Mouse (Mus musculus) midbrain, embryonic 12.5 days (tissue): ENCODE results near the gene Bicd2. TPM values are rescaled to one million over a fixed set of nuclear protein-coding genes. Genes with fewer than 3 reads are reported as not detected.

Experiments used
- ATAC-seq: fragments of 200-750 bp; cut with Nextera tagmentation; 2 replicates; pipeline ENCODE4 v1.8.0; 2017; ENCODE audit warnings: low read depth, moderate TSS enrichment, moderate library complexity; ENCODE audit not compliant: low FRiP score
- H3K27ac ChIP-seq: fragments of 300-500 bp; sonication (generic); replicated peaks from 2 replicates; pipeline ENCODE4 v1.5.1; 2016; ENCODE audit warnings: mild to moderate bottlenecking
- H3K27me3 ChIP-seq: fragments of 300-500 bp; sonication (generic); 2 replicates; pipeline ENCODE4 v1.6.1; 2016; ENCODE audit warnings: mild to moderate bottlenecking
- H3K36me3 ChIP-seq: fragments of 300-500 bp; sonication (generic); 2 replicates; pipeline ENCODE4 v1.6.1; 2016
- H3K4me1 ChIP-seq: fragments of 300-500 bp; sonication (generic); 2 replicates; pipeline ENCODE4 v1.6.1; 2016
- H3K4me2 ChIP-seq: fragments of 300-500 bp; sonication (generic); replicated peaks from 2 replicates; pipeline ENCODE4 v1.6.1; 2016; ENCODE audit warnings: mild to moderate bottlenecking, moderate library complexity
- H3K4me3 ChIP-seq: fragments of 300-500 bp; sonication (generic); 2 replicates; pipeline ENCODE4 v1.5.1; 2016; ENCODE audit warnings: mild to moderate bottlenecking
- H3K9ac ChIP-seq: fragments of 300-500 bp; sonication (generic); replicated peaks from 2 replicates; pipeline ENCODE4 v1.6.1; 2016; ENCODE audit warnings: mild to moderate bottlenecking, moderate library complexity
- H3K9me3 ChIP-seq: fragments of 300-500 bp; sonication (generic); 2 replicates; pipeline ENCODE4 v1.6.1; 2016; ENCODE audit warnings: mild to moderate bottlenecking
- WGBS: fragments of 180-500 bp; shearing (Covaris S2); methylation state at CpG from one replicate; pipeline ENCODE4 v1.1.7; 2016; 5-methylcytosine and 5-hydroxymethylcytosine counted together
- polyA plus RNA-seq: library from polyadenylated mRNA; unstranded; fragments of >200 nt; fragmentation: Nextera tagmentation; extraction: Ambion mirVana; gene quantifications from 2 replicates; pipeline ENCODE4 v1.2.1, GENCODE M21; 2016

Gene Bicd2
- polyA plus RNA-seq, 1 experiment from 2014 or later: 36.7 TPM

DNA sequence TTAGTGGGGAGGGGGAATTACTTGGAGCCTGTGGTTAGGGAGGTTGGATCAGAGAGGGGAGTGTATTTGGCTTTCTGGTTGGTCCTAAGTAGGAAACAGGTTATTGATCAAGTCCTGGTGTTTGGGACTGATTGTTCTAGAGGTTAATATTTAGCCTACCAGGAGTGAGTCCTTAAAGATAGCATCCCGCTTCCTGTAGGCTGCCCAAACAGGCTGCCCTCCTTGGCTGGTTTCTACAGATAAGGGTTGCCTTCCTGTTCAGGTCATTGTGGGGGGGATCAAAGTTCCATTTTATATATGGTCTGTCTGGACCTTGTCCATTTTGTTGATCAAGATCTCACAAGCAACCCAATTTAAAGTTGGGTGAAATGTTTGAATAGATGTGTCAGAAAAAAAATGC, 52.2 kb downstream of the Bicd2 start:
- no peaks in the 10 kb centered on the region for H3K27me3 ChIP-seq
- no peak overlapping the region for H3K27ac ChIP-seq
- no peak overlapping the region for H3K4me2 ChIP-seq
- no peaks in the 10 kb centered on the region for H3K4me1 ChIP-seq
- no peak for ATAC-seq
- WGBS: 92% methylated on average over 1 of the region's 1 CpGs
- H3K36me3 ChIP-seq: peaks cover 17% of the 10 kb centered on the region
- no peak overlapping the region for H3K4me3 ChIP-seq
- H3K9me3 ChIP-seq: no peaks in the 10 kb centered on the region
- no peak overlapping the region for H3K9ac ChIP-seq

GRCm38 (mm10) chr13:49394886-49395447, 53.6 kb downstream of the Bicd2 start:
- no peaks in the 10 kb centered on the region for H3K27me3 ChIP-seq
- no peak overlapping the region for H3K4me3 ChIP-seq
- ATAC-seq: no peak
- no peak overlapping the region for H3K9ac ChIP-seq
- no peaks in the 10 kb centered on the region for H3K4me1 ChIP-seq
- no peak overlapping the region for H3K27ac ChIP-seq
- H3K9me3 ChIP-seq: no peaks in the 10 kb centered on the region
- WGBS: 97% methylated on average over 3 of the region's 3 CpGs
- H3K4me2 ChIP-seq: no peak overlapping the region
- peaks cover 14% of the 10 kb centered on the region for H3K36me3 ChIP-seq

- Histone ChIP-seq H3K27ac (no peak overlapping the region), H3K27me3 (no peaks in the 10 kb centered on the region), H3K4me3 (no peak overlapping the region), H3K36me3 (no peaks in the 10 kb centered on the region), H3K9ac (no peak overlapping the region), H3K9me3 (no peaks in the 10 kb centered on the region), H3K4me2 (no peak overlapping the region), H3K4me1 (no peaks in the 10 kb centered on the region)
- no peak for ATAC-seq
- WGBS: 76% methylated on average over 1 of the region's 1 CpGs
Measured at GRCm38 (mm10) chr13:49396798-49397197, 55.4 kb downstream of the Bicd2 start.

DNA sequence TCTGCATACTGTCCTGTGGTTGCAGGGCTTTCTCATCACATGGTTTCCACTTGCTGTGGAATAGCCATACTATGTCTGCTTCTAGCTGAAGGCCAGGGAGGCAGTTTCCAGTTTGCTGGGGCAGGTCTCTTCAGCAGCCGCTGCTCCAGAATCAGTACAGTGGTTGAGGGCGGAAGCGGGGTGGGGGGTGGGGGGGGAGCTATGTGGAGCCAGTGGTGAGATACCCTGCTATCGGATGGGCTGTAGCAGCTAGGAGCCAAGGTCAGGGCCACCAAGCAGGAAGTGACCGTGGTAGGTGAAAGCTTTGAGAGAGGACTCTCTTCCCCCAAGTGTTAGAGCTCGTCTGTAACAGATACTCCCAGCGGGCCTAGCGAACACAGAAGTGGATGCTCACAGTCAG, 56.8 kb downstream of the Bicd2 start:
- Histone ChIP-seq H3K36me3 (no peaks in the 10 kb centered on the region), H3K4me2 (no peak overlapping the region), H3K9ac (no peak overlapping the region), H3K27ac (no peak overlapping the region), H3K9me3 (no peaks in the 10 kb centered on the region), H3K4me1 (no peaks in the 10 kb centered on the region), H3K27me3 (no peaks in the 10 kb centered on the region), H3K4me3 (no peak overlapping the region)
- WGBS: 90% methylated on average over 8 of the region's 8 CpGs
- ATAC-seq: no peak

DNA sequence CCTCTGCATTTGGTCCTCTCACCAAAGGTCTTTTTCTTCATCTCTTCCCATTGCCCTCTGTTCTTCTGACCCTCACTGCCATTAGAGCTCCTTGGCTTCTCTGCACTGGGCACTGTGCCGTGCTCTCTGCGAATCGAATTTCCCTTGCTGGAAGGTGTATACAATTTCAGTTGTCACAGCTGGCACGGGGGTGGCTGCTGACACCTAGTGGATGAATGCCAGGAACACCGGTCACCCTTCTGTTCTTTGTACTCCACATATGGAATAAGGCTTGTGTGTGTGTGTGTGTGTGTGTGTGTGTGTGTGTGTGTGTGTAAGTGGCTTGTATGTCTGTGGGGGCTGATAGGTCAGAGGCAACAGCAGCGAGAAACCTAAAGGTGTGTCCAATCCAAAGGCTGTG, 58.8 kb downstream of the Bicd2 start:
- Histone ChIP-seq H3K4me3 (no peak overlapping the region), H3K4me2 (no peak overlapping the region), H3K9ac (no peak overlapping the region), H3K36me3 (no peaks in the 10 kb centered on the region), H3K27me3 (no peaks in the 10 kb centered on the region), H3K9me3 (no peaks in the 10 kb centered on the region), H3K27ac (no peak overlapping the region), H3K4me1 (no peaks in the 10 kb centered on the region)
- ATAC-seq: no peak
- WGBS: 81% methylated on average over 6 of the region's 6 CpGs

- Histone ChIP-seq H3K9ac (no peak overlapping the region), H3K4me2 (no peak overlapping the region), H3K27me3 (no peaks in the 10 kb centered on the region), H3K4me1 (no peaks in the 10 kb centered on the region), H3K4me3 (no peak overlapping the region), H3K36me3 (no peaks in the 10 kb centered on the region), H3K27ac (no peak overlapping the region), H3K9me3 (no peaks in the 10 kb centered on the region)
- no peak for ATAC-seq
- 89% methylated on average over 2 of the region's 2 CpGs for WGBS
Measured at GRCm38 (mm10) chr13:49402628-49403027, 61.2 kb downstream of the Bicd2 start.

DNA sequence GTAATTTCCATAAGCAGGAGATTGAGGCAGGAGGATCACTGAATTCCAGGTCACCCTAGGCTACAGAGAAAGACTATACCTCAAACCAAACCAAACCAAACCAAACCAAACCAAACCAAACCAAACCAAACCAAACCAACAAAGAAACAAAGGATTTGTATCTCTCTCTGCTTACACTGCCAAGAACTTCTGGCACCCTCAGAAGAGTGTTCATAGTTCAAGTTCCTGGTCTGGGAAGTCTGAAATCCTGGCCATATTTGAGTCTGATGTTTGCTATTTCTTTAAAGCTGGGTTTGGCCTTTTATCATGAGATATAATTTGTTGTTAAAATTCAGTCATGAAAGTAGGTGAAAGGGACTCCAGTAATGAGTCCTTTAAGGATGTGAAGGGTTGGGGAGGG, 66.4 kb downstream of the Bicd2 start:
- no peaks in the 10 kb centered on the region for H3K4me1 ChIP-seq

GRCm38 (mm10) chr13:49420754-49421605, 79.6 kb downstream of the Bicd2 start, which contains the start of gene Ippk:
Ippk (plus strand) TSS chr13:49421249.
- Histone ChIP-seq H3K27me3 (0 out of 2 replicates have a peak, but pooled peaks cover 5% of the 10 kb centered on the region), H3K4me3 (peak within 1 kb of the TSS; percentile 83), H3K4me1 (peaks cover 27% of the 10 kb centered on the region), H3K27ac (peak within 1 kb of the TSS; percentile 79), H3K36me3 (no peaks in the 10 kb centered on the region), H3K9ac (peak within 1 kb of the TSS; percentile 73), H3K4me2 (peak within 1 kb of the TSS; percentile 79), H3K9me3 (no peaks in the 10 kb centered on the region)
- WGBS: under 1% methylated on average over 64 of the region's 69 CpGs
- peak; percentile 98 for ATAC-seq

More for the DNA sequence above, 66.4 kb downstream of the Bicd2 start:
- Histone ChIP-seq H3K4me3 (no peak overlapping the region), H3K9ac (no peak overlapping the region), H3K4me2 (no peak overlapping the region), H3K36me3 (no peaks in the 10 kb centered on the region), H3K27ac (no peak overlapping the region), H3K9me3 (no peaks in the 10 kb centered on the region), H3K27me3 (no peaks in the 10 kb centered on the region; the same call in 1 of the 2 replicates)
- no peak for ATAC-seq

DNA sequence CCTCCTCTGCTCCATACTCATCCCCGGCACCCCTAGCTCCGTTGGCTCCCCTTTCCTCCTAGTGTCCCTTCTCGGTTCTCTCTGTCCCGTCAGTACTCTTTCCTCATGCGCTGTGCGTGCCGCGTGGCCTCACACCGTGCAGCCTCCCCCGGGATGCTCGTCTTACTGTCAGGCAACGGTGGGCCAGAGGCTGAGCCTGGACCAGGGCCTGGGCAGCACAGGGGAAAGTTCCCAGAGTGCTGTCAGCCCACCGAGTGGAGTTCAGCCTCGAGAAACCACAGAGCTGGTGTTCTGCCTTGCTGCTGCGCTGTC, 80.2 kb downstream of the Bicd2 start:
- 1% methylated on average over 15 of the region's 15 CpGs for whole genome bisulfite sequencing
- H3K4me2 ChIP-seq: peak overlapping the region; percentile 79
- peak; percentile 38; the same call in 1 of the 2 replicates for ATAC-seq

GRCm38 (mm10) chr13:49421959-49422358, 80.6 kb downstream of the Bicd2 start:
- 0 out of 2 replicates have a peak, but pooled peaks cover 5% of the 10 kb centered on the region for H3K27me3 ChIP-seq
- H3K9me3 ChIP-seq: no peaks in the 10 kb centered on the region
- no peaks in the 10 kb centered on the region for H3K36me3 ChIP-seq
- H3K4me3 ChIP-seq: peak overlapping the region; percentile 83
- H3K4me2 ChIP-seq: peak overlapping the region; percentile 79
- no peak for ATAC-seq
- H3K9ac ChIP-seq: peak overlapping the region; percentile 73
- H3K27ac ChIP-seq: no peak overlapping the region
- WGBS: 36% methylated on average over 4 of the region's 4 CpGs
- peaks cover 27% of the 10 kb centered on the region for H3K4me1 ChIP-seq

More for the DNA sequence above, 80.2 kb downstream of the Bicd2 start:
- H3K4me3 ChIP-seq: peak overlapping the region; percentile 83
- no peaks in the 10 kb centered on the region for H3K36me3 ChIP-seq
- H3K9me3 ChIP-seq: no peaks in the 10 kb centered on the region
- peaks cover 27% of the 10 kb centered on the region for H3K4me1 ChIP-seq
- H3K27ac ChIP-seq: peak overlapping the region; percentile 79
- H3K9ac ChIP-seq: peak overlapping the region; percentile 73
- 0 out of 2 replicates have a peak, but pooled peaks cover 5% of the 10 kb centered on the region for H3K27me3 ChIP-seq

DNA sequence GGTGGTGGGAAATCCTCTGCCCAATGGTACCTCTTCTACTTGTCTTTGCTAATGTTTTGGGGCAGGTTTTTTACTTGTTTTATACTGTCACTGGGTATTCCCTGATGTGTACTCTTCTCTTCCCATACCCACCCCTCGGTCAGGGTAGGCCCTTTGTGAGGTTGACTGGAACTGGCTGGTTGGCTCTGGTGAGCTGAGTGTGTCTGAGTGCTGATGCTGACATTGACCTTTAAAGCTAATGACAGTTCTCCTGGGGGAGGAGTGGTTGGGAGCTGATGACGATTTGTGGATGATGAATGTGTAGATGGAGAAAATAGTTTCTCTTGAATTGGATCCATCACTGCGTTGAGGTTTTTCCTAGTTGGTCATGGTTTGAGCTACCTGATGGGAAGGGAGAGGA, 85.4 kb downstream of the Bicd2 start:
- Histone ChIP-seq H3K4me3 (no peak overlapping the region), H3K27ac (no peak overlapping the region), H3K4me2 (no peak overlapping the region), H3K9me3 (no peaks in the 10 kb centered on the region), H3K36me3 (no peaks in the 10 kb centered on the region), H3K27me3 (no peaks in the 10 kb centered on the region), H3K9ac (no peak overlapping the region), H3K4me1 (peaks cover 24% of the 10 kb centered on the region)
- ATAC-seq: no peak
- WGBS: 93% methylated on average over 3 of the region's 3 CpGs

GRCm38 (mm10) chr13:49428042-49428675, 86.8 kb downstream of the Bicd2 start:
- 72% methylated on average over 1 of the region's 1 CpGs for WGBS
- ATAC-seq: no peak
- Histone ChIP-seq H3K4me3 (no peak overlapping the region), H3K9ac (no peak overlapping the region), H3K27ac (no peak overlapping the region), H3K4me1 (peaks cover 10% of the 10 kb centered on the region), H3K4me2 (no peak overlapping the region), H3K27me3 (no peaks in the 10 kb centered on the region), H3K9me3 (no peaks in the 10 kb centered on the region), H3K36me3 (peaks cover 12% of the 10 kb centered on the region)
